Mouse (Mus musculus): ENCODE measurements around the gene Adal. TPM values are rescaled to one million over a fixed set of nuclear protein-coding genes. Genes with fewer than 3 reads are reported as not detected.
A peak's percentile ranks its signal among the peaks of the same experiment; 100 is the strongest.

Adal gene
- polyA plus RNA-seq, 2 experiments = 5.6 to 9.0 TPM

- Histone ChIP-seq H3K27me3 (ENCODE audit: control insufficient read depth, insufficient read depth, low read length) (no peaks in the 10 kb centered on the region), H3K4me3 (ENCODE audit: insufficient read depth in 1 of 2, low read depth in 2 of 2, low read length in 2 of 2) (no peak overlapping the region), H3K9ac (replicated peaks) (no peak overlapping the region), H3K36me3 (replicated peaks; ENCODE audit: control insufficient read depth, insufficient read depth, low read depth) (peaks cover 5% of the 10 kb centered on the region), H3K27ac (no peak overlapping the region), H3K9me3 (ENCODE audit: control insufficient read depth, low read length) (no peaks in the 10 kb centered on the region), H3K4me1 (replicated peaks; ENCODE audit: control insufficient read depth in 2 of 2, insufficient read depth in 2 of 2, low read length in 1 of 2) (no peaks in the 10 kb centered on the region), H3K4me2 (ENCODE audit: low read depth) (no peak overlapping the region)
- ATAC-seq (ENCODE audit: insufficient read depth) (no peak), DNase-seq (ENCODE audit: low read depth in 3 of 3, low spot score in 3 of 3) (no peak)
- WGBS (ENCODE audit: insufficient replicate concordance) = 77% methylated on average over 3 of the region's 3 CpGs
- peak; percentile 57 for TF ChIP-seq CTCF (IDR thresholded peaks at IDR 0.05; ENCODE audit: low read depth)
- TF ChIP-seq EP300 (IDR thresholded peaks at IDR 0.05; ENCODE audit: low read depth) = no peak
Observed at GRCm38 (mm10) chr2:121153100-121153499, 12.9 kb downstream of the Adal start.

- Histone ChIP-seq H3K36me3 (replicated peaks; ENCODE audit: control insufficient read depth, insufficient read depth, low read depth) (peaks cover 9% of the 10 kb centered on the region), H3K4me1 (replicated peaks; ENCODE audit: control insufficient read depth in 2 of 2, insufficient read depth in 2 of 2, low read length in 1 of 2) (peaks cover 9 to 13% of the 10 kb centered on the region in 2 experiments), H3K4me3 (ENCODE audit: insufficient read depth in 1 of 2, low read depth in 2 of 2, low read length in 2 of 2) (peak overlapping the region; percentile 11 to 65; a peak in 3 of 4 replicates), H3K4me2 (ENCODE audit: low read depth) (peak overlapping the region; percentile 100), H3K9ac (replicated peaks) (peak overlapping the region; percentile 75), H3K27ac (no peak overlapping the region), H3K9me3 (ENCODE audit: control insufficient read depth, low read length) (no peaks in the 10 kb centered on the region), H3K27me3 (ENCODE audit: control insufficient read depth, insufficient read depth, low read length) (no peaks in the 10 kb centered on the region)
- ATAC-seq (ENCODE audit: insufficient read depth) (no peak), DNase-seq (ENCODE audit: low read depth in 3 of 3, low spot score in 3 of 3) (no peak)
- 57% methylated on average over 4 of the region's 4 CpGs for WGBS (ENCODE audit: insufficient replicate concordance)
- TF ChIP-seq EP300 (IDR thresholded peaks at IDR 0.05; ENCODE audit: low read depth) = no peak
- TF ChIP-seq CTCF (IDR thresholded peaks at IDR 0.05; ENCODE audit: low read depth) = no peak
Observed at GRCm38 (mm10) chr2:121169173-121169572, 28.9 kb downstream of the Adal start.

- Histone ChIP-seq H3K4me3 (ENCODE audit: insufficient read depth in 1 of 2, low read depth in 2 of 2, low read length in 2 of 2) (peak overlapping the region; percentile 65 to 95), H3K36me3 (replicated peaks; ENCODE audit: control insufficient read depth, insufficient read depth, low read depth) (peaks cover 14% of the 10 kb centered on the region), H3K4me1 (replicated peaks; ENCODE audit: control insufficient read depth in 2 of 2, insufficient read depth in 2 of 2, low read length in 1 of 2) (peaks cover 9 to 13% of the 10 kb centered on the region in 2 experiments), H3K4me2 (ENCODE audit: low read depth) (peak overlapping the region; percentile 100), H3K9me3 (ENCODE audit: control insufficient read depth, low read length) (no peaks in the 10 kb centered on the region), H3K27me3 (ENCODE audit: control insufficient read depth, insufficient read depth, low read length) (no peaks in the 10 kb centered on the region), H3K27ac (0 out of 2 replicates have a peak overlapping the region, but pooled peaks have one; percentile 7), H3K9ac (replicated peaks) (peak overlapping the region; percentile 75)
- TF ChIP-seq EP300 (IDR thresholded peaks at IDR 0.05; ENCODE audit: low read depth) = no peak
- TF ChIP-seq CTCF (IDR thresholded peaks at IDR 0.05; ENCODE audit: low read depth) = no peak
- 9% methylated on average over 9 of the region's 9 CpGs for WGBS (ENCODE audit: insufficient replicate concordance)
- no peak for ATAC-seq (ENCODE audit: insufficient read depth)
- DNase-seq (ENCODE audit: low read depth in 3 of 3, low spot score in 3 of 3) = no peak
Observed at GRCm38 (mm10) chr2:121169902-121170301, 29.7 kb downstream of the Adal start.

- DNase-seq (ENCODE audit: low read depth in 3 of 3, low spot score in 3 of 3) (peak in 2 of 3 experiments; percentile 41 to 50), ATAC-seq (ENCODE audit: insufficient read depth) (peak; percentile 46)
- H3K4me2 ChIP-seq (ENCODE audit: low read depth) = peak within 1 kb of the TSS; percentile 100
- H3K9me3 ChIP-seq (ENCODE audit: control insufficient read depth, low read length) = no peaks in the 10 kb centered on the region
- H3K36me3 ChIP-seq (replicated peaks; ENCODE audit: control insufficient read depth, insufficient read depth, low read depth) = peaks cover 17% of the 10 kb centered on the region
- peak within 1 kb of the TSS; percentile 65 to 95 for H3K4me3 ChIP-seq (ENCODE audit: insufficient read depth in 1 of 2, low read depth in 2 of 2, low read length in 2 of 2)
- under 1% methylated on average over 38 of the region's 38 CpGs for WGBS (ENCODE audit: insufficient replicate concordance)
- TF ChIP-seq EP300 (IDR thresholded peaks at IDR 0.05; ENCODE audit: low read depth) (0 out of 2 replicates have a peak, but pooled peaks have one; percentile 6), CTCF (IDR thresholded peaks at IDR 0.05; ENCODE audit: low read depth) (no peak)
- peak within 1 kb of the TSS; percentile 80 for H3K27ac ChIP-seq
- peaks cover 9 to 13% of the 10 kb centered on the region in 2 experiments for H3K4me1 ChIP-seq (replicated peaks; ENCODE audit: control insufficient read depth in 2 of 2, insufficient read depth in 2 of 2, low read length in 1 of 2)
- no peaks in the 10 kb centered on the region for H3K27me3 ChIP-seq (ENCODE audit: control insufficient read depth, insufficient read depth, low read length)
- H3K9ac ChIP-seq (replicated peaks) = peak within 1 kb of the TSS; percentile 75
Observed at GRCm38 (mm10) chr2:121170481-121170971, 30.3 kb downstream of the Adal start, which contains the start of gene Tubgcp4. Gene Tubgcp4, plus strand, starts transcription at chr2:121170654.

- Histone ChIP-seq H3K9me3 (ENCODE audit: control insufficient read depth, low read length) (no peaks in the 10 kb centered on the region), H3K36me3 (replicated peaks; ENCODE audit: control insufficient read depth, insufficient read depth, low read depth) (peaks cover 18% of the 10 kb centered on the region; the same call in 1 of the 2 replicates), H3K4me3 (ENCODE audit: insufficient read depth in 1 of 2, low read depth in 2 of 2, low read length in 2 of 2) (peak within 1 kb of the TSS; percentile 65 to 95), H3K4me2 (ENCODE audit: low read depth) (peak within 1 kb of the TSS; percentile 100), H3K4me1 (replicated peaks; ENCODE audit: control insufficient read depth in 2 of 2, insufficient read depth in 2 of 2, low read length in 1 of 2) (peaks cover 9 to 13% of the 10 kb centered on the region in 2 experiments), H3K27ac (peak within 1 kb of the TSS; percentile 80), H3K27me3 (ENCODE audit: control insufficient read depth, insufficient read depth, low read length) (no peaks in the 10 kb centered on the region), H3K9ac (replicated peaks) (peak within 1 kb of the TSS; percentile 75)
- DNase-seq (ENCODE audit: low read depth in 3 of 3, low spot score in 3 of 3) = peak; percentile 79 to 85 (median 83)
- peak; percentile 95 for ATAC-seq (ENCODE audit: insufficient read depth)
- TF ChIP-seq CTCF (IDR thresholded peaks at IDR 0.05; ENCODE audit: low read depth) (peak; percentile 35; the same call in 1 of the 2 replicates), EP300 (IDR thresholded peaks at IDR 0.05; ENCODE audit: low read depth) (no peak)
- WGBS (ENCODE audit: insufficient replicate concordance) = under 1% methylated on average over 65 of the region's 66 CpGs
Observed at GRCm38 (mm10) chr2:121170980-121171742, 30.9 kb downstream of the Adal start, which contains the start of gene Zscan29. Gene Zscan29, minus strand, starts transcription at chr2:121171125.
